Mouse (Mus musculus) C2C12 (cell line): ENCODE results near the gene BC037034.

Experiments
- CEBPB ChIP-seq: IDR thresholded peaks from one replicate; pipeline ENCODE4 v1.6.1; 2011; ENCODE audit warnings: low read depth, mild to moderate bottlenecking, control low read depth, moderate library complexity
- CTCF ChIP-seq: IDR thresholded peaks from one replicate; pipeline ENCODE4 v1.5.1; 2011; ENCODE audit not compliant: control insufficient read depth, insufficient read depth, insufficient read length
- FOSL1 ChIP-seq: IDR thresholded peaks from one replicate; pipeline ENCODE4 v1.8.0; 2011; ENCODE audit warnings: mild to moderate bottlenecking, low read length; ENCODE audit not compliant: poor library complexity, insufficient read depth, severe bottlenecking
- MAX ChIP-seq: IDR thresholded peaks from one replicate; pipeline ENCODE4 v1.6.1; 2011; ENCODE audit warnings: mild to moderate bottlenecking, control low read depth
- MYOD1 ChIP-seq: IDR thresholded peaks from one replicate; pipeline ENCODE4 v1.6.1; 2011; ENCODE audit warnings: low read depth; ENCODE audit not compliant: control insufficient read depth, insufficient read length
- MYOG ChIP-seq: IDR thresholded peaks from one replicate; pipeline ENCODE4 v1.6.1; 2011; ENCODE audit not compliant: control insufficient read depth, insufficient read length; ENCODE audit errors: extremely low read depth

DNA sequence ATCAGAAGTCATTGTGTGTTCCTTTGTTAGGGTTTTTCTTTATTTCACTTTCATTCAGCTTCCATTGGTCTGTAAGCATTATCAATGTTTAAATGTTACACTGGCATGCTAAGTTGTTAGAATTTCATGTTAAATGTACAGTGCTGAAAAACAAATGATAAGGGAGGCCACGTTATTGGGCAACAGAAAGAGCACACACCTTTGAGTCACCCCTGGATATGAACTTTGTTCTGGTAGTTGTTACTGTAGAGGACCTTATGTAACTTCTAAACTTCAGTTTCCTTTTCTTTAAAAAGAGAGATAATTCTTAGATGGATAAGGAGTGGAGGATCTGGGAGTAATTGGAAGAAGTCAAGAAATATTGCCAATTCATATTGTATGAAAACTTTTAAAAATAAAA, 27.8 kb upstream of the BC037034 start:
- TF ChIP-seq CTCF: no peak
- TF ChIP-seq MYOD1: no peak
- no peak for TF ChIP-seq MAX
- TF ChIP-seq MYOG: no peak
- TF ChIP-seq FOSL1: no peak
- TF ChIP-seq CEBPB: no peak
